ENCODE assay signal across 35 mouse cellular contexts in the genomic region with DNA sequence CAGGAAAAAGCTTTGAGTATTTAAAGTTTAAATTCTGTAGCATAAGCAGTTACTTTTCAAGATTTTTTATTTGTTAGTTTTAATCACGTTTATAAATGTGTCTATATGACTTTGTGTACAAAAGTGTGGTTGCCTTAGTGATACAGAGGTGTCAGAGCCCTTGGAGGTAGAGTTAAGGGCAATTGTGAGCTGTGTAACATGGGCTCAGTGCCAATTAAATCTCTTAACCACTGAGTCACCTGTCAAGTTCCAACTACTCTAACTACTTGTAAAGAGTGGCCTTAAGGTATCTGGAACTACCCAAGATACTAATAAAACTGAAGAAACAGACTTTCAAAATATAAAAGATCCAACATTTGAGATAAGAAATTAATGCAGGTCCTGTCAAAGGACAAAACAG.
"Had no signal": no experiment of that assay in that cellular context is flagged by ENCODE, and none has a peak within 500 bp of the region (broad histone marks: within the 10 kb centered on the region; RNA-seq: fewer than 3 reads in every experiment).

No protein-coding gene starts in this region.

- ATAC-seq: hindbrain, embryonic 16.5 days; hindbrain, postnatal 0 days; inflammation-experienced regulatory T-cells, adult 6 months; intestine, embryonic 15.5 days; intestine, embryonic 16.5 days; intestine, postnatal 0 days had no signal

- H3K4me2 ChIP-seq: heart, embryonic 11.5 days; heart, embryonic 12.5 days; heart, embryonic 13.5 days; heart, embryonic 15.5 days; hindbrain, embryonic 12.5 days; hindbrain, embryonic 13.5 days; hindbrain, embryonic 14.5 days; hindbrain, embryonic 15.5 days; intestine, embryonic 15.5 days; kidney, embryonic 15.5 days had no signal

- H3K9ac ChIP-seq: heart, embryonic 12.5 days; heart, embryonic 13.5 days; heart, embryonic 15.5 days; hindbrain, embryonic 12.5 days; hindbrain, embryonic 13.5 days; hindbrain, embryonic 14.5 days; hindbrain, embryonic 15.5 days; intestine, embryonic 15.5 days; kidney, embryonic 15.5 days had no signal

- H3K27me3 ChIP-seq: heart, embryonic 12.5 days; heart, embryonic 13.5 days; heart, embryonic 15.5 days; hindbrain, embryonic 12.5 days; hindbrain, embryonic 13.5 days; hindbrain, embryonic 15.5 days; intestine, embryonic 15.5 days; kidney, embryonic 15.5 days had no signal

- H3K4me3 ChIP-seq: heart, adult 2 months; heart, embryonic 10.5 days; heart, embryonic 12.5 days; heart, embryonic 13.5 days; heart, embryonic 15.5 days; hindbrain, embryonic 10.5 days; hindbrain, embryonic 12.5 days; hindbrain, embryonic 13.5 days; hindbrain, embryonic 15.5 days; intestine, embryonic 15.5 days; kidney, embryonic 15.5 days; layer of hippocampus, adult 2 months had no signal

- H3K4me1 ChIP-seq: heart, embryonic 10.5 days; heart, embryonic 12.5 days; heart, embryonic 15.5 days; hindbrain, embryonic 10.5 days; hindbrain, embryonic 12.5 days; hindbrain, embryonic 13.5 days; hindbrain, embryonic 15.5 days; intestine, embryonic 15.5 days; kidney, embryonic 15.5 days had no signal

- H3K27ac ChIP-seq: heart, adult 2 months; heart, embryonic 10.5 days; heart, embryonic 13.5 days; heart, embryonic 15.5 days; hindbrain, embryonic 10.5 days; hindbrain, embryonic 12.5 days; hindbrain, embryonic 13.5 days; hindbrain, embryonic 14.5 days; hindbrain, embryonic 15.5 days; hindbrain, postnatal 0 days; intestine, embryonic 15.5 days; kidney, embryonic 15.5 days; kidney, postnatal 0 days; layer of hippocampus, adult 2 months had no signal

- DNase-seq: heart, adult 2 months; heart, postnatal 10 days; heart, postnatal 14 days; heart, postnatal 36 days; heart, postnatal 4 days; kidney, adult 11 months; kidney, adult 18-20 months; kidney, adult 2 months; kidney, adult 8-10 months; kidney, adult 9 months; kidney, postnatal 10 days; kidney, postnatal 14 days; kidney, postnatal 25 days; kidney, postnatal 36 days; kidney, postnatal 4 days; layer of hippocampus, adult 9-11 months had no signal

- H3K9me3 ChIP-seq: heart, embryonic 10.5 days; heart, embryonic 12.5 days; heart, embryonic 13.5 days; heart, embryonic 15.5 days; hindbrain, embryonic 10.5 days; hindbrain, embryonic 12.5 days; hindbrain, embryonic 13.5 days; hindbrain, embryonic 15.5 days; intestine, embryonic 15.5 days; kidney, embryonic 15.5 days had no signal
